Mouse (Mus musculus) frontal cortex, postnatal 14 days (tissue): ENCODE measurements around the gene Gm11027.
"Not testable (repeated sequence)": the region's sequence is repeated elsewhere in the genome, so short reads cannot be mapped to it uniquely, and the experiment has no call there.

Source experiments
- DNase-seq, 2 experiments: peaks; one replicate each; pipeline ENCODE4 v3.0.0; 2022; ENCODE audit warnings: low spot score in 2 of 2

The Gm11027 gene

GRCm38 (mm10) chr12:116275086-116275485 is at the start of gene Gm11027:
Gene Gm11027 (plus strand): TSS chr12:116275386.
- not testable (repeated sequence) for DNase-seq

GRCm38 (mm10) chr12:116226289-116227057 is 48.7 kb upstream of the Gm11027 start:
- no peak for DNase-seq

GRCm38 (mm10) chr12:116229451-116229850 is 45.7 kb upstream of the Gm11027 start:
- DNase-seq: no peak

GRCm38 (mm10) chr12:116231612-116232011 is 43.6 kb upstream of the Gm11027 start:
- no peak for DNase-seq

GRCm38 (mm10) chr12:116232061-116232460 is 43.1 kb upstream of the Gm11027 start:
- DNase-seq: no peak

- DNase-seq: no peak
These were observed 39.8 kb upstream of the Gm11027 start for GRCm38 (mm10) chr12:116235356-116235755.

GRCm38 (mm10) chr12:116236658-116237057 is 38.5 kb upstream of the Gm11027 start:
- DNase-seq: no peak

- DNase-seq: no peak
These were observed 36.8 kb upstream of the Gm11027 start for GRCm38 (mm10) chr12:116238370-116238769.

GRCm38 (mm10) chr12:116238803-116239202 is 36.4 kb upstream of the Gm11027 start:
- DNase-seq: no peak

- DNase-seq: no peak
These were observed 30.6 kb upstream of the Gm11027 start for GRCm38 (mm10) chr12:116244601-116245000.

- DNase-seq: no peak
These were observed 20.5 kb upstream of the Gm11027 start for GRCm38 (mm10) chr12:116254652-116255051.

- no peak for DNase-seq
These were observed 19.6 kb upstream of the Gm11027 start for GRCm38 (mm10) chr12:116255636-116256035.

- no peak for DNase-seq
These were observed 16.9 kb upstream of the Gm11027 start for GRCm38 (mm10) chr12:116258321-116258720.

- DNase-seq: peak; percentile 67 to 79
These were observed 12.4 kb upstream of the Gm11027 start, which contains the start of gene Wdr60 for GRCm38 (mm10) chr12:116262555-116263341. Gene Wdr60 (minus strand): TSS chr12:116263022.

- no peak for DNase-seq
These were observed 10.4 kb upstream of the Gm11027 start for GRCm38 (mm10) chr12:116264756-116265155.

- no peak for DNase-seq
These were observed 9.9 kb upstream of the Gm11027 start for GRCm38 (mm10) chr12:116265275-116265674.

GRCm38 (mm10) chr12:116269450-116269849 is 5.7 kb upstream of the Gm11027 start:
- DNase-seq: no peak

GRCm38 (mm10) chr12:116270538-116270937 is 4.6 kb upstream of the Gm11027 start:
- no peak for DNase-seq

- DNase-seq: no peak
These were observed 4.1 kb upstream of the Gm11027 start for GRCm38 (mm10) chr12:116271071-116271470.

GRCm38 (mm10) chr12:116273733-116274132 is 1.5 kb upstream of the Gm11027 start:
- no peak for DNase-seq

GRCm38 (mm10) chr12:116275631-116276030 is 445 bp downstream of the Gm11027 start:
- DNase-seq: no peak

GRCm38 (mm10) chr12:116276961-116277360 is 1.8 kb downstream of the Gm11027 start:
- no peak for DNase-seq

GRCm38 (mm10) chr12:116278541-116278940 is 3.4 kb downstream of the Gm11027 start:
- DNase-seq: no peak
